In genomic region chr4:98865386-98866237, GRCm38 (mm10) we compare ENCODE assay signal across 14 mouse cellular contexts. TPM values are rescaled to one million over a fixed set of nuclear protein-coding genes. Genes with fewer than 3 reads are reported as not detected.
DNase-seq lines count a peak whose midpoint lies in the region; ATAC-seq lines count a peak whose summit lies in the region.
"Had no signal": no experiment of that assay in that cellular context is flagged by ENCODE, and none has a peak within 500 bp of the region (broad histone marks: within the 10 kb centered on the region; RNA-seq: fewer than 3 reads in every experiment).

No protein-coding gene starts in this region.

- H3K4me3 ChIP-seq in limb, embryonic 12.5 days (replicated peaks): no peak overlapping the region
- H3K4me3 ChIP-seq in limb, embryonic 10.5 days: no peak overlapping the region
- no peak overlapping the region for H3K4me3 ChIP-seq in hindbrain, embryonic 12.5 days

- H3K4me2 ChIP-seq in limb, embryonic 12.5 days: no peak overlapping the region
- no peak overlapping the region for H3K4me2 ChIP-seq in hindbrain, embryonic 12.5 days (replicated peaks)

- DNase-seq in cerebellum, postnatal 14 days: peak; percentile 42 to 51
- no peak for DNase-seq in cerebellum, postnatal 4 days (ENCODE audit: low spot score in 2 of 2)
- DNase-seq in limb, embryonic 10.5 days (ENCODE audit: low spot score): no peak
- peak; percentile 34 to 54 for DNase-seq in left cerebral cortex, postnatal 10 days (ENCODE audit: extremely low spot score in 1 of 2, low spot score in 2 of 2)
- peak; percentile 66 for DNase-seq in right cerebral cortex, postnatal 4 days
- no peak for DNase-seq in adipocyte (ENCODE audit: low spot score)
- DNase-seq: cerebellum, postnatal 36 days; lung, postnatal 14 days; thymus, adult 2 months had no signal

- H3K9ac ChIP-seq in limb, embryonic 12.5 days (replicated peaks): no peak overlapping the region
- no peak overlapping the region for H3K9ac ChIP-seq in hindbrain, embryonic 12.5 days

- no peaks in the 10 kb centered on the region for H3K27me3 ChIP-seq in limb, embryonic 12.5 days
- no peaks in the 10 kb centered on the region for H3K27me3 ChIP-seq in limb, embryonic 10.5 days (ENCODE audit: low read depth, poor library complexity, severe bottlenecking)
- H3K27me3 ChIP-seq in hindbrain, embryonic 12.5 days: no peaks in the 10 kb centered on the region

- no peak for ATAC-seq in limb, embryonic 12.5 days (ENCODE audit: insufficient number of reproducible peaks, insufficient read depth, low FRiP score, low TSS enrichment, low read depth)
- ATAC-seq in hindbrain, embryonic 12.5 days (ENCODE audit: low FRiP score): no peak
- ATAC-seq: midbrain, embryonic 16.5 days had no signal

- no peaks in the 10 kb centered on the region for H3K36me3 ChIP-seq in limb, embryonic 12.5 days
- H3K36me3 ChIP-seq in limb, embryonic 10.5 days: no peaks in the 10 kb centered on the region
- no peaks in the 10 kb centered on the region for H3K36me3 ChIP-seq in hindbrain, embryonic 12.5 days

- peak overlapping the region; percentile 53; the same call in 1 of the 2 replicates for H3K27ac ChIP-seq in limb, embryonic 12.5 days
- no peak overlapping the region for H3K27ac ChIP-seq in limb, embryonic 10.5 days
- H3K27ac ChIP-seq in hindbrain, embryonic 12.5 days: no peak overlapping the region

- intact Hi-C loops in left cerebral cortex, postnatal 10 days (cut with DNase I): no loop called here

- H3K4me1 ChIP-seq in limb, embryonic 12.5 days (replicated peaks): no peaks in the 10 kb centered on the region
- no peaks in the 10 kb centered on the region for H3K4me1 ChIP-seq in limb, embryonic 10.5 days
- H3K4me1 ChIP-seq in hindbrain, embryonic 12.5 days: no peaks in the 10 kb centered on the region

- 69% methylated on average over 14 of the region's 14 CpGs for WGBS in limb, embryonic 12.5 days
- WGBS in limb, embryonic 10.5 days: 88% methylated on average over 14 of the region's 14 CpGs
- WGBS in hindbrain, embryonic 12.5 days: 79% methylated on average over 14 of the region's 14 CpGs

- H3K9me3 ChIP-seq in limb, embryonic 12.5 days: 0 out of 2 replicates have a peak, but pooled peaks cover 3% of the 10 kb centered on the region
- no peaks in the 10 kb centered on the region for H3K9me3 ChIP-seq in limb, embryonic 10.5 days (replicated peaks)
- no peaks in the 10 kb centered on the region for H3K9me3 ChIP-seq in hindbrain, embryonic 12.5 days (replicated peaks)

RNA-seq across cellular contexts. Expression of gene I0C0044D17Rik, which starts 42.0 kb away (rescaled TPM):
- not detected in 2 replicates for polyA plus RNA-seq in limb, embryonic 12.5 days (2016; fragmentation: Nextera tagmentation; extraction: Ambion mirVana)
- not detected in 2 replicates for polyA plus RNA-seq in limb, embryonic 10.5 days (2016; fragmentation: Nextera tagmentation; extraction: Ambion mirVana)
- total RNA-seq in left cerebral cortex, postnatal 10 days (2021): not detected
- not detected in 2 replicates for polyA plus RNA-seq in hindbrain, embryonic 12.5 days (2016; fragmentation: Nextera tagmentation; extraction: Ambion mirVana)
- total RNA-seq: hematopoietic stem cell, adult 5-6 weeks; layer of hippocampus, adult 8-10 months had no signal
- polyA plus RNA-seq: midbrain, embryonic 16.5 days; thymus, adult 2 months had no signal

RNA-seq across cellular contexts. Expression of gene Kank4, which starts 48.3 kb away (rescaled TPM):
- 2.0 and 2.3 TPM in 2 replicates for polyA plus RNA-seq in limb, embryonic 12.5 days (2016; fragmentation: Nextera tagmentation; extraction: Ambion mirVana)
- polyA plus RNA-seq in limb, embryonic 10.5 days (2016; fragmentation: Nextera tagmentation; extraction: Ambion mirVana): 1.7 and 2.5 TPM in 2 replicates
- total RNA-seq in left cerebral cortex, postnatal 10 days (2021): 1 to 10 TPM; 2.4 to 2.5 TPM
- 1.5 and 1.7 TPM in 2 replicates for polyA plus RNA-seq in hindbrain, embryonic 12.5 days (2016; fragmentation: Nextera tagmentation; extraction: Ambion mirVana)
- total RNA-seq: hematopoietic stem cell, adult 5-6 weeks had no signal

RNA-seq across cellular contexts. Expression of gene Usp1, which starts 58.0 kb away (rescaled TPM):
- 141 and 145 TPM in 2 replicates for polyA plus RNA-seq in limb, embryonic 12.5 days (2016; fragmentation: Nextera tagmentation; extraction: Ambion mirVana)
- polyA plus RNA-seq in limb, embryonic 10.5 days (2016; fragmentation: Nextera tagmentation; extraction: Ambion mirVana): 97.4 and 118 TPM in 2 replicates
- 10 to 100 TPM; 14.6 to 14.7 TPM for total RNA-seq in left cerebral cortex, postnatal 10 days (2021)
- 83.7 and 91.5 TPM in 2 replicates for polyA plus RNA-seq in hindbrain, embryonic 12.5 days (2016; fragmentation: Nextera tagmentation; extraction: Ambion mirVana)

Comparison
In these comparisons a context has a peak if more than half of its experiments do, and no peak if none do; other contexts are left out.
1. DNase-seq: peak in cerebellum, postnatal 14 days (2 of 2), left cerebral cortex, postnatal 10 days (2 of 2) and right cerebral cortex, postnatal 4 days (single experiment); none in cerebellum, postnatal 4 days (0 of 2), limb, embryonic 10.5 days (single experiment) and adipocyte (single experiment).